Mouse (Mus musculus) inflammation-experienced regulatory T-cells, adult 6 months (primary cell): ENCODE data around the gene Ulk3. TPM values are rescaled to one million over a fixed set of nuclear protein-coding genes. Genes with fewer than 3 reads are reported as not detected.
A peak's percentile ranks its signal among the peaks of the same experiment; 100 is the strongest.

ENCODE experiments used
- ATAC-seq: one replicate; pipeline ENCODE4 v1.8.0; 2017
- polyA plus RNA-seq, 3 experiments: library from polyadenylated mRNA; unstranded; fragments of 100-300 nt; shearing (Covaris generic); gene quantifications; one replicate each; pipeline ENCODE4 v1.2.1; 2017

Ulk3 gene
- polyA plus RNA-seq, 3 experiments from 2014 or later: 31.1 to 35.4 (median 32.0) TPM

DNA sequence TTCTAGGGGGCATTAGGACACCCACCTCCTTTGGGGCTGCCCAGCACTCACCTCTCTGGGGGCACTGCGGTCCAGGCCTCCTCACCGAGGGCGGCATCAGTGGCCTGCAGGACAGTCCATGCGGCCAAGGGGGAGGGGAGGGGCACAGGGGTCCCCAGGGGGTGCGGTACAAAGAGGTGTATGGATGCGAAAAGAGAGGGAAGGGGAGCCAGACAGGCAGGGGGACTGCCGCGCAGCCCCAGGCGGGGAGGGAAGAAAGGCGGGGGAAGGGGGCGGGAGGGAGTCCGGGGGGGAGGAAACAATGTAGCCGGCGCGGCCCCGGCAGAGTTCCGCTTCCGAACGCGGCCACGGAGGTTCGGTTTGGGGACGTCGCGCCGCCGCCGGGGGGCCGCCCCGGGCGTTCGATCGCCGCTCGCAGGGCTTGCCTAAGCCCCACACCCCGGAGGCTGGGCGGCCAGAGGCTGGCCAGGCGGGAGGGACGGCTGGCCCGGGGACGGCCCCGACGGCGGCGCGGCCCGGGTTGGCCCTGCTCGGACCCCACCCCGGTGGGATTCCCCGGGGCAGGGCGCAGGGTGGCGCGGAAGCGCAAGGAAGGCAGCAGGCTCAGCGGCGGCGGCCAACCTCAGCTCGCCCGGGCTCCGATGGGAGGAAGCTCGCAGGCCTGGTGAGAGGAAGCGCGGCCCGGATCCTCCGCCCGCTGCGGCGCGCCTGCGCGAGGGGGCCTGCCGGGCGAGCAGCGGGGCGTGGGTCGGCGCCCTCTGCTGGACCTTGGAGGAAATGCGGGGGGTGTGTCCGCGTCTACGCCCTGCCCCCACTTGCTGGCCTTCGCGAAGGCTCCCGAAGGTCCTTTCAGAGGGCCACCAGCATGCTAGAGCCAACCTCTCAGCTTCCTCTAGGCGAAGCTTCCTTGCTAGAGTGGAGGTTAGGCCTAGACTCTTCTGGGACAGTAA is 56.0 kb downstream of the Ulk3 start:
- peak; percentile 47 for ATAC-seq

Other genes starting within 250 kb of the Ulk3 start
- gene Ppcdc, start 149.3 kb upstream of the Ulk3 start, polyA plus RNA-seq: 100 to 1,000 TPM in 2 of 3 experiments, 10 to 100 TPM in 1; 65.2 to 228 (median 153) TPM
- not detected for gene Scamp5, start 121.4 kb upstream of the Ulk3 start, polyA plus RNA-seq
- gene Rpp25, start 85.4 kb upstream of the Ulk3 start, polyA plus RNA-seq: not detected
- gene Cox5a, start 68.2 kb upstream of the Ulk3 start, polyA plus RNA-seq: 100 to 1,000 TPM; 223 to 469 (median 223) TPM
- gene Fam219b, start 51.9 kb upstream of the Ulk3 start, polyA plus RNA-seq: 10 to 100 TPM; 19.6 to 40.2 (median 32.7) TPM
- gene Mpi, start 36.7 kb upstream of the Ulk3 start, polyA plus RNA-seq: 10 to 100 TPM; 14.3 to 16.0 (median 14.7) TPM
- gene Scamp2, start 28.5 kb upstream of the Ulk3 start, polyA plus RNA-seq: 10 to 100 TPM; 81.3 to 95.1 (median 84.9) TPM
- not detected for gene Cplx3, start 16.8 kb downstream of the Ulk3 start, polyA plus RNA-seq
- gene Lman1l, start 31.3 kb downstream of the Ulk3 start, polyA plus RNA-seq: under 1 TPM; 0.23 to 0.97 (median 0.40) TPM
- 100 to 1,000 TPM; 113 to 133 (median 122) TPM for gene Csk, start 64.2 kb downstream of the Ulk3 start, polyA plus RNA-seq
- gene Cyp1a2, start 94.3 kb downstream of the Ulk3 start, polyA plus RNA-seq: not detected
- gene Cyp1a1, start 98.5 kb downstream of the Ulk3 start, polyA plus RNA-seq: under 1 TPM in 2 of 3 experiments, not detected in 1; 0.21 TPM
- 10 to 100 TPM; 22.7 to 32.1 (median 29.1) TPM for gene Edc3, start 119.1 kb downstream of the Ulk3 start, polyA plus RNA-seq
- gene Clk3, start 176.4 kb downstream of the Ulk3 start, polyA plus RNA-seq: 100 to 1,000 TPM in 1 of 3 experiments, 10 to 100 TPM in 2; 75.8 to 110 (median 88.0) TPM
- 10 to 100 TPM; 12.8 to 26.9 (median 20.9) TPM for gene Arid3b, start 247.3 kb downstream of the Ulk3 start, polyA plus RNA-seq